Mouse (Mus musculus) limb, embryonic 13.5 days (tissue): ENCODE results near the gene Kif3a. TPM values are rescaled to one million over a fixed set of nuclear protein-coding genes. Genes with fewer than 3 reads are reported as not detected.

Experiments used
- ATAC-seq: fragments of 200-750 bp; cut with Nextera tagmentation; 2 replicates; pipeline ENCODE4 v1.8.0; 2017; ENCODE audit warnings: low read depth, moderate number of reproducible peaks, moderate TSS enrichment; ENCODE audit not compliant: low FRiP score
- H3K27ac ChIP-seq: fragments of 300-500 bp; sonication (generic); 2 replicates; pipeline ENCODE4 v1.5.1; 2015; ENCODE audit warnings: inconsistent platforms, mild to moderate bottlenecking, moderate library complexity
- H3K27me3 ChIP-seq: fragments of 300-500 bp; sonication (generic); 2 replicates; pipeline ENCODE4 v1.6.1; 2015; ENCODE audit warnings: mild to moderate bottlenecking, inconsistent platforms
- H3K36me3 ChIP-seq: fragments of 300-500 bp; sonication (generic); 2 replicates; pipeline ENCODE4 v1.6.1; 2015; ENCODE audit warnings: inconsistent platforms, mild to moderate bottlenecking, moderate library complexity
- H3K4me1 ChIP-seq: fragments of 300-500 bp; sonication (generic); 2 replicates; pipeline ENCODE4 v1.6.1; 2015; ENCODE audit warnings: inconsistent platforms
- H3K4me2 ChIP-seq: fragments of 300-500 bp; sonication (generic); replicated peaks from 2 replicates; pipeline ENCODE4 v1.6.1; 2015; ENCODE audit warnings: inconsistent platforms, mild to moderate bottlenecking, moderate library complexity
- H3K4me3 ChIP-seq: fragments of 300-500 bp; sonication (generic); 2 replicates; pipeline ENCODE4 v1.5.1; 2015; ENCODE audit warnings: moderate library complexity, mild to moderate bottlenecking, inconsistent platforms
- H3K9ac ChIP-seq: fragments of 300-500 bp; sonication (generic); 2 replicates; pipeline ENCODE4 v1.6.1; 2015; ENCODE audit warnings: mild to moderate bottlenecking, inconsistent platforms
- H3K9me3 ChIP-seq: fragments of 300-500 bp; sonication (generic); 2 replicates; pipeline ENCODE4 v1.6.1; 2016; ENCODE audit warnings: inconsistent platforms
- WGBS: fragments of 180-500 bp; shearing (Covaris S2); methylation state at CpG from one replicate; pipeline ENCODE4 v1.1.7; 2015; 5-methylcytosine and 5-hydroxymethylcytosine counted together
- polyA plus RNA-seq: library from polyadenylated mRNA; unstranded; fragments of >200 nt; fragmentation: Nextera tagmentation; extraction: Ambion mirVana; gene quantifications from 2 replicates; pipeline ENCODE4 v1.2.1, GENCODE M21; 2015

The Kif3a gene
- polyA plus RNA-seq, 1 experiment from 2014 or later = 105 TPM

- 41% methylated on average over 15 of the region's 15 CpGs for WGBS
- H3K9me3 ChIP-seq = no peaks in the 10 kb centered on the region
- ATAC-seq = no peak
- no peak overlapping the region for H3K4me3 ChIP-seq
- no peak overlapping the region for H3K9ac ChIP-seq
- peaks cover 73% of the 10 kb centered on the region for H3K36me3 ChIP-seq
- H3K4me1 ChIP-seq = no peaks in the 10 kb centered on the region
- H3K27ac ChIP-seq = no peak overlapping the region
- no peak overlapping the region for H3K4me2 ChIP-seq
- no peaks in the 10 kb centered on the region for H3K27me3 ChIP-seq
Observed at GRCm38 (mm10) chr11:53590368-53590768, 23.2 kb downstream of the Kif3a start.

- Histone ChIP-seq H3K4me1 (no peaks in the 10 kb centered on the region), H3K9me3 (no peaks in the 10 kb centered on the region), H3K27ac (no peak overlapping the region), H3K27me3 (no peaks in the 10 kb centered on the region), H3K4me2 (no peak overlapping the region), H3K36me3 (peaks cover 75% of the 10 kb centered on the region), H3K9ac (no peak overlapping the region), H3K4me3 (no peak overlapping the region)
- ATAC-seq = no peak
- WGBS = 93% methylated on average over 5 of the region's 5 CpGs
Observed at GRCm38 (mm10) chr11:53591116-53591515, 23.9 kb downstream of the Kif3a start.

GRCm38 (mm10) chr11:53604983-53605382 is 37.8 kb downstream of the Kif3a start:
- no peak overlapping the region for H3K4me3 ChIP-seq
- H3K4me1 ChIP-seq = 0 out of 2 replicates have a peak, but pooled peaks cover 5% of the 10 kb centered on the region
- WGBS = 93% methylated on average over 3 of the region's 3 CpGs
- H3K9me3 ChIP-seq = no peaks in the 10 kb centered on the region
- no peak for ATAC-seq
- no peak overlapping the region for H3K9ac ChIP-seq
- no peaks in the 10 kb centered on the region for H3K27me3 ChIP-seq
- H3K36me3 ChIP-seq = peaks cover 19% of the 10 kb centered on the region
- no peak overlapping the region for H3K4me2 ChIP-seq
- H3K27ac ChIP-seq = no peak overlapping the region

- H3K4me2 ChIP-seq = no peak overlapping the region
- no peak for ATAC-seq
- no peak overlapping the region for H3K27ac ChIP-seq
- H3K9me3 ChIP-seq = no peaks in the 10 kb centered on the region
- H3K4me1 ChIP-seq = 0 out of 2 replicates have a peak, but pooled peaks cover 5% of the 10 kb centered on the region
- H3K27me3 ChIP-seq = no peaks in the 10 kb centered on the region
- H3K36me3 ChIP-seq = peaks cover 13% of the 10 kb centered on the region
- no peak overlapping the region for H3K4me3 ChIP-seq
- WGBS = 7% methylated on average over 12 of the region's 12 CpGs
- no peak overlapping the region; the same call in 1 of the 2 replicates for H3K9ac ChIP-seq
Observed at GRCm38 (mm10) chr11:53605609-53606008, 38.4 kb downstream of the Kif3a start.

GRCm38 (mm10) chr11:53609231-53609630 is 42.1 kb downstream of the Kif3a start:
- 66% methylated on average over 6 of the region's 6 CpGs for WGBS
- H3K9me3 ChIP-seq = no peaks in the 10 kb centered on the region

GRCm38 (mm10) chr11:53609672-53610071 is 42.5 kb downstream of the Kif3a start:
- no peaks in the 10 kb centered on the region for H3K9me3 ChIP-seq
- ATAC-seq = no peak
- H3K4me3 ChIP-seq = no peak overlapping the region
- H3K27ac ChIP-seq = no peak overlapping the region
- H3K27me3 ChIP-seq = no peaks in the 10 kb centered on the region
- H3K4me2 ChIP-seq = no peak overlapping the region
- H3K9ac ChIP-seq = no peak overlapping the region
- H3K36me3 ChIP-seq = peaks cover 3% of the 10 kb centered on the region; the same call in 1 of the 2 replicates
- WGBS = 66% methylated on average over 3 of the region's 3 CpGs
- H3K4me1 ChIP-seq = 0 out of 2 replicates have a peak, but pooled peaks cover 5% of the 10 kb centered on the region

More at GRCm38 (mm10) chr11:53609231-53609630, 42.1 kb downstream of the Kif3a start:
- Histone ChIP-seq H3K4me2 (no peak overlapping the region), H3K27ac (no peak overlapping the region), H3K4me3 (no peak overlapping the region), H3K4me1 (0 out of 2 replicates have a peak, but pooled peaks cover 5% of the 10 kb centered on the region), H3K9ac (no peak overlapping the region), H3K27me3 (no peaks in the 10 kb centered on the region), H3K36me3 (peaks cover 3% of the 10 kb centered on the region; the same call in 1 of the 2 replicates)
- no peak for ATAC-seq

GRCm38 (mm10) chr11:53615172-53615571 is 48.0 kb downstream of the Kif3a start:
- ATAC-seq = no peak
- Histone ChIP-seq H3K4me2 (no peak overlapping the region), H3K4me1 (no peaks in the 10 kb centered on the region), H3K9ac (no peak overlapping the region), H3K4me3 (no peak overlapping the region), H3K27me3 (no peaks in the 10 kb centered on the region), H3K27ac (no peak overlapping the region), H3K9me3 (no peaks in the 10 kb centered on the region), H3K36me3 (no peaks in the 10 kb centered on the region)
- WGBS = 66% methylated on average over 6 of the region's 6 CpGs

GRCm38 (mm10) chr11:53615575-53615974 is 48.4 kb downstream of the Kif3a start:
- Histone ChIP-seq H3K9ac (no peak overlapping the region), H3K4me1 (no peaks in the 10 kb centered on the region), H3K36me3 (no peaks in the 10 kb centered on the region), H3K9me3 (no peaks in the 10 kb centered on the region), H3K4me2 (no peak overlapping the region), H3K27ac (no peak overlapping the region), H3K27me3 (no peaks in the 10 kb centered on the region), H3K4me3 (no peak overlapping the region)
- ATAC-seq = no peak
- WGBS = 95% methylated on average over 8 of the region's 8 CpGs

- 76% methylated on average over 8 of the region's 8 CpGs for WGBS
- Histone ChIP-seq H3K9me3 (no peaks in the 10 kb centered on the region), H3K27ac (no peak overlapping the region), H3K36me3 (no peaks in the 10 kb centered on the region), H3K27me3 (no peaks in the 10 kb centered on the region), H3K4me2 (no peak overlapping the region), H3K4me1 (no peaks in the 10 kb centered on the region), H3K4me3 (no peak overlapping the region), H3K9ac (no peak overlapping the region)
- ATAC-seq = no peak
Observed at GRCm38 (mm10) chr11:53616748-53617558, 49.8 kb downstream of the Kif3a start.

GRCm38 (mm10) chr11:53617562-53618109 is 50.5 kb downstream of the Kif3a start:
- ATAC-seq = no peak
- WGBS = 68% methylated on average over 4 of the region's 4 CpGs
- no peaks in the 10 kb centered on the region for H3K36me3 ChIP-seq
- H3K4me2 ChIP-seq = no peak overlapping the region
- H3K9ac ChIP-seq = no peak overlapping the region
- no peak overlapping the region for H3K27ac ChIP-seq
- H3K4me1 ChIP-seq = no peaks in the 10 kb centered on the region
- no peak overlapping the region for H3K4me3 ChIP-seq
- no peaks in the 10 kb centered on the region for H3K9me3 ChIP-seq
- H3K27me3 ChIP-seq = no peaks in the 10 kb centered on the region

GRCm38 (mm10) chr11:53618619-53619198 is 51.5 kb downstream of the Kif3a start, which contains the start of gene Il4:
Gene Il4 (minus strand): TSS chr11:53618669.
- Histone ChIP-seq H3K4me1 (no peaks in the 10 kb centered on the region), H3K4me2 (no peak within 1 kb of the TSS), H3K9ac (no peak within 1 kb of the TSS), H3K27ac (no peak within 1 kb of the TSS), H3K9me3 (no peaks in the 10 kb centered on the region), H3K36me3 (no peaks in the 10 kb centered on the region), H3K27me3 (no peaks in the 10 kb centered on the region), H3K4me3 (no peak within 1 kb of the TSS)
- WGBS = 84% methylated on average over 7 of the region's 7 CpGs
- no peak for ATAC-seq

GRCm38 (mm10) chr11:53619428-53619827 is 52.2 kb downstream of the Kif3a start:
- Histone ChIP-seq H3K4me3 (no peak overlapping the region), H3K27ac (no peak overlapping the region), H3K9ac (no peak overlapping the region), H3K36me3 (no peaks in the 10 kb centered on the region), H3K4me2 (no peak overlapping the region), H3K9me3 (no peaks in the 10 kb centered on the region), H3K4me1 (no peaks in the 10 kb centered on the region), H3K27me3 (no peaks in the 10 kb centered on the region)
- WGBS = 58% methylated on average over 6 of the region's 6 CpGs
- no peak for ATAC-seq
